Mouse (Mus musculus): ENCODE measurements around the gene Zfp691.

DNA sequence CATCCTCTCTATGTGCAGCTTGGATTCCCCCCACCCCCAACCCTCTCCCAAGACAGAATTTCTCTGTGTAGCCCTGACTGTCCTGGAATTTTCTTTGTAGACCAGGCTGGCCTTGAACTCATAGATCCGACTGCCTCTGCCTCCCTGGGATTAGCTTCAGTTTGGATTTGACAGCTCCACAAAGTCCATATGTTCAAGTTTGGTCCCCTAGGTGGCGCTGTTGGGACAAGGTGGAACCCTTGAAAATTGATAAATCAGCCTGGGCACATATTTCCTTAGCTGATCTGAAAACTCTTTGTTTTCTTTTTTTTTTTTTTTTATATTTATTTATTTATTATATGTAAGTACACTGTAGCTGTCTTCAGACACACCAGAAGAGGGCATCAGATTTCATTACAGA lies 16.8 kb downstream of the Zfp691 start:
- TF ChIP-seq POLR2A (IDR thresholded peaks at IDR 0.05; ENCODE audit: control insufficient read depth, extremely low read depth, insufficient read depth, low read length, poor library complexity), result no peak
- no peak for TF ChIP-seq CTCF (IDR thresholded peaks at IDR 0.05; ENCODE audit: borderline replicate concordance, control insufficient read depth, extremely low read depth, insufficient read depth, low read length, poor library complexity)

Measured in thymus, adult 2 months (tissue).